Mouse (Mus musculus): ENCODE results near the gene Ube4b. TPM values are rescaled to one million over a fixed set of nuclear protein-coding genes. Genes with fewer than 3 reads are reported as not detected.
"Not testable (repeated sequence)": the region's sequence is repeated elsewhere in the genome, so short reads cannot be mapped to it uniquely, and the experiment has no call there.

The Ube4b gene
- total RNA-seq (2021) = 10 to 100 TPM; 34.4 to 36.8 TPM
- long read RNA-seq, experiment 1, full-length matches to known transcripts = 3 of 10 reads
- long read RNA-seq, experiment 1, partial matches to known transcripts = 4 of 10 reads
- long read RNA-seq, experiment 1, other reads (novel, unspliced or antisense) = 3 of 10 reads
- long read RNA-seq, experiment 2, full-length matches to known transcripts = 8 of 24 reads
- long read RNA-seq, experiment 2, partial matches to known transcripts = 5 of 24 reads
- long read RNA-seq, experiment 2, other reads (novel, unspliced or antisense) = 11 of 24 reads

DNA sequence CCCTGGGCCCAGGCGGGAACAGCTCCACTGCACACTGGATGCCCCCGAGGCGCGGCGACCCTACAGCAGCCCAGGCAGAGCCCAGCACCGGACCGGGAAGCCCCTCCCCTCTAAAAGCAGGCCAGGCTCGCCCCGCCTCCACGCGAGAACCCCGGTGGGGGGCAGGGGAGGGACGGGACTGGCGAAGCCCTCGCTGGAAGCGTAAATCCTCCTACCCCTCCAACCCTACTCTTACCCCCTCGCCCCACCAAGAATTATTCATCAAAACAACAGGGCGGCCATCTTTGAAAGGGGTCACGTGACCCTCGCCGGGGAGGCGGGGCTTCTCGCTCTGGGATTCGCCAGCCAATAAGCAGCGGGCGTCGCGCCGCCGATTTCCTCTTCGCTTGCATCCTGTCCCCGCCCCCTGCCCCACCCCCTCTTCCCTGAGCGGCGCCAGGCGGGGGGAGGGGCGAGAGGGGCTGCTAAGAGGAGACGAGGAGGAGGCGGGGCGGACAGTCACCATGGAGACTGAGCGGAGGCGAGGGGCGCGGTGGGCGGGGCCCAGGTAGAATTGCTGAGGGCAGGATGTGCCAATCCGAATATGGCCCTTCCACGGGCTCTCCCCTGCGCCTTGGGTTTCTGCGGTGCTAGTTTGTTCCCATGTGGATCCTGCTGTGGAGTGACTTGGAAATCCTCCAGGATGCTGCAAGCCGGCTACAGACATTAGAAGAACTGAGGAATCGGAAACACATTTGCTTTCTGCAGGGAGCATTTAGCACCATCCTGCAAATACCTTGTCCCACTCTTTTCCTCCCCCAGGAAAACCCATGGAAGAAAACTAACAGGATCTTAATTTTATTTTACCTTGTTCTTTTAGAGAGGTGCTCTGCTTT lies at the start of gene Ube4b:
Gene Ube4b (minus strand): TSS at position 425 of the 875 bp plus-strand sequence.
- intact Hi-C loops (cut with DNase I; ENCODE audit: low total_unique reads) = no loop called here
- DNase-seq = peak; percentile 96

DNA sequence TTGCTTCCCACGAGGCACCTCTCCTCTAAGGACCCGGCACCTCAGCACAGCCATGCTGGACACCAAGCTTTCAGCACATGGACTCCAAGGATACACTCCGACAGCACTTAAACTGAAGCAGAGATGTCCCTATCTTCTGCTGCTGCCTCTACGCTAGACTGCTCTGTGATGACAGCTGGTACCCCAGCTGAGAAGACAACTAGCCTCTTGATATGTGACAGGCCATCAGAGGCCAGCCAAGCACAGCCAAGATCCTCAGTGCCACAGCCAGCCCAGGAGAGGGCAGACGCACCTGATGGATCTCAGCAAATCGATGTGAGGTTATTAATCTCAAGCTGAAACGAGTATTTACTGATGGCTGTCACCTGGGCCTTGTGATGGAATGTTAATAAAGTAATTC lies 48.5 kb upstream of the Ube4b start:
- intact Hi-C loops (cut with DNase I; ENCODE audit: low total_unique reads) = no loop called here
- DNase-seq = no peak

DNA sequence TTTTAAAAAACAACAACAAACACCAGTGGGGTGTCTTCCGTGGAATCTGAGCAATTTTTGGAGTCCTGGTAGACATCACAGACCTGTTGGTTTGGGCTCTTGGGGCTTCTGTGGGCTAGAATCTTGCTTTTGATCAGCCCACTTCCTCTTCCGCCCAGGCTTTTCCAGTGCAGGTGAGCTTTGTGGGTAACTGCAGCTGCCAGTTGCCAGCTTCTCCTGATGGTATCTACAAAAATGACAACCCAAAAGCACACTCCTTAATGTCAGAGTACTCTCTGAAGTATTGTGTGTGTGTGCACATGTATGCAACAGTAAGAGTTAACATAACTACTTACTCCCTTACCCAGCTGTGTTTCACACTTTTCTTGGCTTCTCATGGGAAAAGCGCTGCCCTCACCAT lies 43.0 kb upstream of the Ube4b start:
- intact Hi-C loops (cut with DNase I; ENCODE audit: low total_unique reads) = no loop called here
- DNase-seq = no peak

DNA sequence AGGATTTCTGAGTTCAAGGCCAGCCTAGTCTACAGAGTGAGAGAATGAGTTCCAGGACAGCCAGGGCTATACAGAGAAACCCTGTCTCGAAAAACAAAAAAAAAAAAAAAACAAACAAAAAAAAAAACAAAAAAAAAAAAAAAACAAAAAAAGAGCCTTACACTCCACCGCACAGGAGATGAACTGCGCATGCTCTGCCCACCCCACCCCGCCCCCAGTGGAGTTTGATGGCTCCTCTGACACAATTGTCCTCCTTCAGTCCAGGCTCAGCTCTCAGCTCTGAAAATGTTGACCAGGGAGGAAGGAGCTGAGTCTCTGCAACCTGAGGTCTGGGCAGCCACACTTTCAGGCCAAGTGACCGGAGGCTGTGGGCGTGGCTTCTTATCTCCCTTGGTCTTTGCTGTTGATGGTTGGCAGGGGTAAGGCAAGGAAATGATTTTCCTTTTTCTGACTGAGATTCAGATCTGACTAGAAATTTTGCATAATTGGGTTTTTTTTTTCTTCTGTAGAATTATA lies 36.9 kb upstream of the Ube4b start:
- DNase-seq = no peak

DNA sequence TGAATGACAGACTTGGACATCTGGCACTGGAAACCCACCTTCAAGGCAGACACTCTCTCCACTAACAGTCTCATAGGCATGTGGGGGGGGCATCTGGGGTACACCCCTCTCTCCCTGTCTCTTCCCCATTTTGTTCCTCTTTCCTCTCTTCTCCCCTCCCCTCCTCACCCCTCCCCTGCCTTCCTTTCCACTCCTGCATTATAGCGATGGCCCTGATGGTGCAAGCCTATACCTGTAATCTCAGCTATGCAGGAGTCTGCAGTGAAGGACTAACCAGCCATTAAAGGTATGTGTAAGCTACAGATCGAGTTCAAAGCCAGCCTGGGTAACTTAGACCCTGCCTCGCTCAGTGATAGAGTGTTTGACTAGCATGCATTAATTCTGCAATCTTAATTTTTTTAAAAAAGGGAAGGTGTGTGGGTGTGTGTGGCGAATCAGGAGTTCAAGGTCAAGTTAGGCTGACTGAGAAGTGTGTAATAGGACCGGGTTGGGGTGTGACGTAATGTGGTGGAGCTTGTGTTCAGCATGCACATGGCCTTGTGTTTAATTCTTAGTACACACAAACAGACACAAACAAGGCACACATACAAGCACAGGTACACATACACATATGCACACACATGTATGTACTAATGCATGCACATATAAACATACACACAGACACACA lies 35.9 kb upstream of the Ube4b start:
- intact Hi-C loops (cut with DNase I; ENCODE audit: low total_unique reads) = no loop called here
- DNase-seq = no peak

More for the DNA sequence above, 36.9 kb upstream of the Ube4b start:
- intact Hi-C loops (cut with DNase I; ENCODE audit: low total_unique reads) = no loop called here

DNA sequence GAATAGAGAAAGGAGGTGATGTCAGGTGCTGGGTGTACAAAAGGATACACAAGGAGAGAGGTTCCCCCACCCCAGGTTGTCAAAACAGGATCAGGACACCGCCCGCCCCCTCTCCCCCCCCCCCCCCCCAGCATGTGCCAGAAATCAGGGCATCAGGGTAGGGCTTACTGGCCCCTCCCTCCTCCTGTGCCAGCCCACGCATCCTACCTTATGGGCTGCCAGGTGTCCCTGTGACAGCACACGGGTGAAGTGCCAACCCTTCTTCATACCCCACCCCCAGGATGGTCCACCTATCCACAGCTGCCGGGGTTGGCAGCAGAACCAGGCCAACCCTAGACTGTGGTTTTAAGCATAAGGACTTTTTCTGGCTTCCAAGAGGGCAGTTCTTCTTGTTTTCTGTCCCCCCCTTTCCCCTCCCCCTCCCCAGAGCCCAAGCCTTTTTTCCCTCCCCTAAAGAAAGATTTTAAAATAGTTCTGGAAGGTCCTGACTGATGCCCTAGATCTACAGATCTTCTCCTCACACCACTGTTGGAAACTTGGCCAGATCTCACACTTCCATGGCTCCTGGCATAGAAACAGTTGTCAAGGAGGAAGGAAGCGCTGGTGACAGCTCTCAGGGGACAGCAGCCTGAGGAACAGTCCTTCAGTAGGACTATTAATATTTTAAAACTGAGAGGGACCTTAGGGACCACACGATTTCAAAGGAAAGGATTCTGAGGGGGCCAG lies 35.2 kb upstream of the Ube4b start:
- intact Hi-C loops (cut with DNase I; ENCODE audit: low total_unique reads) = no loop called here
- no peak for DNase-seq

DNA sequence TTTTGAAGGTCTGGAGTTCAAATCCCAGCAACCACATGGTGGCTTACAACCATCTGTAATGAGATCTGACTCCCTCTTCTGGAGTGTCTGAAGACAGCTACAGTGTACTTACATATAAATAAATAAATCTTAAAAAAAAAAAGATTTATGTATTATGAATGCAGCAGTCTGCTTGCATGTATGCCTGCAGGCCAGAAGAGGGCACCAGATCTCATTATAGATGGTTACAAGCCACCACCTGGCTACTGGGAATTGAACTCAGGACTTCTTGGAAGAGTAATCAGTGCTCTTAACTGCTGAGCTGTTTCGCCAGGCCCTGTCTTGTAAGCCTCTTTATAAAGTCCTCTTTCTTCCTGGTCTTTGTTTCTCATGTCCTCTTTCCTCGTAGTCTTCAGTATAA lies 33.9 kb upstream of the Ube4b start:
- DNase-seq; intact Hi-C loops (cut with DNase I; ENCODE audit: low total_unique reads): not testable (repeated sequence)

DNA sequence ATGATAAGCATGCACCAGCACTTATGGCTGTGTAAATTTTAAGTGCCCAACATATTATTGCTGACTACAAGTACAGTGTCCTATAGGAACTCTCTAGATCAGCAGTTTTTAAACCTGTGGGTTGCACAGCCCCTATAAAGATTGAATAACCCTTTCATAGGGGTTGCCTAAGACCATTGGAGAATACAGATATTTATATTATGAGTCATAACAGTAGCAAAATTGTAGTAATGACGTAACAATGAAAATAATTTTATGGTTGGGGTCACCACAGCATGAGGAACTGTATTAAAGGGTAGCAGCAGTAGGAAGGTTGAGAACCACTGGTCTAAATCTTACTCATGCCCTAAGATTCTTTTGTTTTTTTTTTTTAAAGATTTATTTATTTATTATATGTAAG lies 32.9 kb upstream of the Ube4b start:
- intact Hi-C loops (cut with DNase I; ENCODE audit: low total_unique reads) = no loop called here
- no peak for DNase-seq

DNA sequence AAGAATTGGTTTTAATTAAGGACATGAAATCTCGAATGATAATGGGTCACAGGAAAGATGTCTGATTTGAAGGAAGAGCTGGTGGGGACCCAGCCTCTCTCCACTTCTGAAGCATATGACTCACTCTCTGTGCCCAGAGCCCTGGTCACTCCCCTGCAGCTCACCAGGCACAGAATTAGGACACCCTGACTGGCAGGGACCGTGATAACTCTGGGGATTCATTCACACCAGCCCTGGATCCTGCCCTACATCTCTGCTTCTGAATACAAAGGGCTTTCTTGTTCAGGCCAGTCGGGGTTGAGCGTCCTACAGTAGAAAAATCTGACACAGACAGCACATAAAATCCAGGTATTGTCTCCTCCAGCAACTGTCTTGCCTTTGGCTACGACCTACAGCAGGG lies 32.0 kb upstream of the Ube4b start:
- no peak for DNase-seq
- intact Hi-C loops (cut with DNase I; ENCODE audit: low total_unique reads) = no loop called here

DNA sequence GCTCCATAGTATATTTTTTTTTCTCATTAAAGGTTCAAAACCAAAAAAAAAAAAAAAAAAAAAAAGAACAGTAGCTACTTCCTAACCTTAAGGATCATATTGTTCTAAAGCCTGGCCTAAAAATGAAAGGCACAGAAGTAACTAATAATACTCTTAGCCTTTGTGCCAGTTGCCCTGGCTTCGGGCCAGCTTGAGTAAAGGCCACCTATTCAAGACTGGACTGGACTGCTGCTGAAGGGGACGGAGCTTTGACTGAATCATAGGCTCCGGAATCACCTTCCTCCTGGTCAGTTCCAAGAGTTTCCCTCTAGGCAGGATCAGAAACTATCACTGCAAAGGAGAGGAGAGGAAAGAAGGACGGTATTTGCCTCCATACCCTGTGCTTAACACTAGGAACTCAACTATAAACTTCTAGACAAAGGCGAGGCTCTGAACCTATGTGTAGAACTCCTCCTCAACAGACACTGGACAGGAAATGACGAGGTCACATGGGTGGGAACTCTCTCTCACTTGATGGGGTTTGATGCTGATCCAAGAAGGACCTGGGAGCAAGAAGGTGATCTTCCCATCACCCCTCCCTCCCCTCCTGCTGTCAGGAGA lies 31.4 kb upstream of the Ube4b start:
- intact Hi-C loops (cut with DNase I; ENCODE audit: low total_unique reads) = no loop called here
- peak; percentile 40 for DNase-seq

DNA sequence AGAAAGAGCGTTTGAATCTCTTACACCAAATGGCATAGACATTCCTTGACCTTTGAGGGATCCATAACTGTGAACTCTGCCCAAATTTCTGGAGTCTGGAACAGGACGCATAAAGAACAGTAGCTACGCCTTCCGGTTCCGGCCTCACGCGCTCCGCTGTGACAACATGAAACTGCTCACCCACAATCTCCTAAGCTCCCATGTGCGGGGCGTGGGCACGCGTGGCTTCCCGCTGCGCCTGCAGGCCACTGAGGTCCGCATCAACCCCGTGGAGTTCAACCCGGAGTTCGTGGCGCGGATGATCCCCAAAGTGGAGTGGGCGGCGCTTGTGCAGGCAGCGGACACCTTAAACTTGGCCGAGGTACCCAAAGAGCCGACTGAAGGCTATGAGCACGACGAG lies 30.6 kb upstream of the Ube4b start:
- DNase-seq; intact Hi-C loops (cut with DNase I; ENCODE audit: low total_unique reads): not testable (repeated sequence)

DNA sequence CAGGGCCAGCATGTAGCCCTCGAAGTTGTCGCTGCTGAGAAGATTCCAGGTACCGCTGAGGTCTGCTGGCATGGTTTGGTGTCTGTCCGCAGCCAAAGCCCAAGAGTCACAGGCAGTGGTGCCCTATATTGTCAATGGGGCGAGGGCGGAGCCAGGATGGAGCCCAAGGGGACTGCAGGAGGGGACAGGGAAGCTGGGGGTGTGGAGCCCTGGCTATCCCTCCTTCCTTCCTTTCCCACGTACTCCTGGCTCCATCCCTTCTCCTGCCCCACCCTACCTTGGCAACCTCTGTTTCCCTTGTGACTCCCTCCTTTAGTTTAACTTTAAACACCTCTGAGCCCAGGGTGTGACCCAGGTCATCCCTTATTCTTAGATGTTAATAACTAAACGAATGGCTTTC lies 28.3 kb upstream of the Ube4b start, which contains the start of gene Rbp7:
Gene Rbp7 (minus strand): TSS at position 100 of the 400 bp plus-strand sequence.
- DNase-seq = no peak
- intact Hi-C loops (cut with DNase I; ENCODE audit: low total_unique reads) = no loop called here

DNA sequence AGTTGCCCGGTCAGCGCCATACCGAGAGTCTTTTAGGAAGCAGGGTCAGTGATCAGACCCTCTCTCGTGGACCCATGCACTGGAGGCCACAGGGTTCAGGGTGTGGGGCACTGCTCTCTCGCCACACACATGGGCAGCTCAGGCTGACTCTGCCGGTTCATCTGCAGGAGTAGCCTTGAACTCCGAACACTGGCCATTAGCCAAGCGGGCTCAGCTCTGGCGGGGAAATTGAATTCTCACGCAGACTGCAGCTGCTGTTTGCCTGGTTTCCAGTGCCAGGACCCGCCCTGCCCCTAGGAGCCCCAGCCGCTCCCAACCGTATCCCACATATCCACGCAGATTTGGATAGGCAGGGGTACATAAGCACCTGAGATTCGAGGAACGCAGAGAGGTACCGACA lies 27.7 kb upstream of the Ube4b start:
- peak; percentile 40 for DNase-seq
- intact Hi-C loops (cut with DNase I; ENCODE audit: low total_unique reads) = no loop called here

DNA sequence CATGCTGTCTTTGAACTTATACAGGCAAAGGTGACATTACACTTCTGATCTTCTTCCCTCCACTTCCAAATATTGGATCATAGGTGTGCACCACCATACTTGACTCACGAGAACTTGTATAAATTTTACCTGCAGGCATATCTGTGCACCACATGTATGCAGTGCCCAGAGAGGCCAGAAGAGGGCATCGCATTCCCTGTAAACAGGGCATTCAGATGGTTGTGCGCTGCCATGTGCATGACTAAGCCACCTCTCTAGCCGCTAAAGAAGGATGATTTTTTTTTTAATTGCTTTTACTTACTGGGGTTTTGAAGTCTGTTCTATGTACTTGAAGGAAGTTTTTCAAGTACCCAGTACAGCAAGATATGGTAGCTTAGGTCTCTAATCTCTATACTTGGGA lies 27.1 kb upstream of the Ube4b start:
- intact Hi-C loops (cut with DNase I; ENCODE audit: low total_unique reads) = no loop called here
- peak; percentile 37 for DNase-seq

DNA sequence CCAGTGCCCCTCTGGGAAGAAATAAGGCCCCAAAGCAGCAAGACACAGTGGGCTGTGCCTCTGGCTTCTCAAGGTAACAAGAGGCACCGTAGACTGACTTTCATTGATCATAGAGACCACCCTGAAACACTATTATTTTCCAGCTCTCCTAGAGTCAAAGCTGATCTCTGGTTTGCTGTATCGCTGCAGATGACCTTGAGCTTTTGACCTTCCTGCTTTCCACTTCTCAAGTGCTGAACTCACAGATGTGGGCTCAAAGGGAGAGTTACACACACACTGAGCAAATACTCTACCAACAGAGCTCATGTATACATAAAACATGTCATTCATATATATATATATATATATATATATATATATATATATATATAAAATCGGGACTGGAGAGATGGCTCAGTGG lies 24.1 kb upstream of the Ube4b start:
- no peak for DNase-seq
- intact Hi-C loops (cut with DNase I; ENCODE audit: low total_unique reads) = no loop called here

DNA sequence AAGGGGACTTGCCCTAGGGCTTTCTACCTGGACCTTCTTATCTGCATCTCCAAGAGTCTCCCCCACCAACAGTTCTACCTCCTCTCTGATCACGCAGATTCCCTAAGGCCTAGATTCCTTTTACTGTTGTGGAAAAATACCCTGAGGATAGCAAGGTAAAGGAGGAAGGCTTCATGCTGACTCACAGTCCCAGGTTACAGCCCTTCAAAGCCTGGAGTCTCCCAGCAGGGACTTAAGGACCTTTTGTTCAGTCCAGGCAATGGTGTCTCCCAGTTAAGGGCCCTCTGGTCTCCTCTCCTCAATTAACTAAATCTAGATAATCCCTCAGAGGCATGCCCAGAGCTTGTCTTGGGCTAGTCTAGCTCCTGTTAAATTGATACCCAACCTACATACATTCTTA lies 19.8 kb upstream of the Ube4b start:
- DNase-seq = no peak
- intact Hi-C loops (cut with DNase I; ENCODE audit: low total_unique reads) = no loop called here

DNA sequence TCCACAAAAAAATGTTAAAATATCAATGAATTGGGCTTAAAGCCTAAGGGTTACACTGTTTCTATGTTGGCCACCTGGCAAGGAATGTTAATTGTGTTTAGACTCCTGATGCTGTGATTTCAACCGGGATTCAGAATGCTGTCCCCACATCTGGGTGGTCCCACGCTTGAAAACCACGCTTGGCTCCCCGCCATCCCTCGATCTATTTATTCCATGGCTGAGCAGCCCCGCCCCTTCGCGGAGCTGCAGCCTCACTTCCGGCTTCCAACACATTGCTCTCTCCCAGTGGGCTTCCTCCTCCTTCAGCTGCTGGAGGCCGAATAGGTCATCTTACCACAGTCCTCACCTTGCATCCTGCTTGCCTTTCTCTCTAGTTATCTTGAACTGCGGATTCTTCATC lies 19.3 kb upstream of the Ube4b start:
- DNase-seq = peak; percentile 43
- intact Hi-C loops (cut with DNase I; ENCODE audit: low total_unique reads) = no loop called here

DNA sequence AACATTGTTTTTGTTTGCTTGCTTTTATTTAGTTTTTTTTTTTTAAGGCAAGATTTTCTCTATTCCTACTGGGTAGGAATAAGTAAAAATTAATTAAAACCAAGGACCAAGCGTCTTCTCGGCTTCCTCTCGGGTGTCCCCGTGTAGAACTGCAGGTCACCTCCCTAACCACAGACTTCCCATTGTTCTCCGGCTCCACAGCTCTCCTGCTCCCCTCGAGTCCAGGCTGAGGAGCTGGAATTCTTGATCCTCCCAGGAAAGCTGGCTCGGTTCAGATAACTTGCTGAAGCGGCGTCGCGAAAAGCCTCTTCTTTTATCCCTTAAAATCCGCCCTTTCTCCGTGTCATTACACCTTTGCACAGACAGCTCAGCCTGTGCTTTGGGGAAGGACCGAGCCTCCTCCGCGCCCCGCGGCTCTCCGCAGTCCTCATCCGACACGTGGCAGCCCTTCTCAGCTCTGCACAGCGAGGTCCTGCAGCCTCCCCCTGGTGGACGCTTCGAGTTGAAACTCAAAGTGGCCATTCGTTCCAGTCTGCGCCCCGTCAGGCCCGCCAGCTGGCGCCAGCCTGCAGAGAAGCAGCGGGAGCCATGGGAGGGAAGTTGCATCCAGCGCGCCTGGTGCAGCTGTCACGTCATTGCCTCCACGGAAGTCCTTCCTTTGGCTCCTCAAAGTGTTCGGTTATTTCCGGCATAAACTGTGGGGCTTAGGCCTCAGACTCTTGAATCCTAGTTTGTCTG lies 18.6 kb upstream of the Ube4b start:
- intact Hi-C loops (cut with DNase I; ENCODE audit: low total_unique reads) = no loop called here
- peak; percentile 94 for DNase-seq

DNA sequence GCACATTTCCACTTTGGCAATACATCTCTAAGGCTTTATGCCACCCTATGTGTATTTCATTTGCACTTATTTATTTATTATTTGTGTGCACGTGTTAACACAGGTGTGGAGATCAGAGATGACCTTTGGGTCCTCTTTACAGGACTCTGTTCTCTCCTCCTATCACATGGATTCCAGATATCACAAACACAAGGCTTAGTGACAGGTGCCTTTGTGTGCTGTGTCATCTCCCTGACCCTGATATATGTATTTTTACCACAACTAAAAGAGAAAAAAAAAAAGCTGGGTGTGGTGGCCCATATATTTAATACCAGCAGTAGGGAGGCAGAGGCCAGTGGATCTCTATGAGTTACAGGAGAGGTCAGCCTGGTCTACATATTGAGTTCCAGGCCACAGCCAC lies 17.9 kb upstream of the Ube4b start:
- intact Hi-C loops (cut with DNase I; ENCODE audit: low total_unique reads) = no loop called here
- DNase-seq = no peak

Measured in gastrocnemius, postnatal 14 days (tissue).